Mouse (Mus musculus) retina, postnatal 7 days (tissue): ENCODE data around the gene Slc35c1.
"Not testable (repeated sequence)": the region's sequence is repeated elsewhere in the genome, so short reads cannot be mapped to it uniquely, and the experiment has no call there.

Experiments used
- DNase-seq: peaks from one replicate; pipeline ENCODE4 v3.0.0-alpha.2; 2012; ENCODE audit warnings: low read depth, low spot score

The Slc35c1 gene

DNA sequence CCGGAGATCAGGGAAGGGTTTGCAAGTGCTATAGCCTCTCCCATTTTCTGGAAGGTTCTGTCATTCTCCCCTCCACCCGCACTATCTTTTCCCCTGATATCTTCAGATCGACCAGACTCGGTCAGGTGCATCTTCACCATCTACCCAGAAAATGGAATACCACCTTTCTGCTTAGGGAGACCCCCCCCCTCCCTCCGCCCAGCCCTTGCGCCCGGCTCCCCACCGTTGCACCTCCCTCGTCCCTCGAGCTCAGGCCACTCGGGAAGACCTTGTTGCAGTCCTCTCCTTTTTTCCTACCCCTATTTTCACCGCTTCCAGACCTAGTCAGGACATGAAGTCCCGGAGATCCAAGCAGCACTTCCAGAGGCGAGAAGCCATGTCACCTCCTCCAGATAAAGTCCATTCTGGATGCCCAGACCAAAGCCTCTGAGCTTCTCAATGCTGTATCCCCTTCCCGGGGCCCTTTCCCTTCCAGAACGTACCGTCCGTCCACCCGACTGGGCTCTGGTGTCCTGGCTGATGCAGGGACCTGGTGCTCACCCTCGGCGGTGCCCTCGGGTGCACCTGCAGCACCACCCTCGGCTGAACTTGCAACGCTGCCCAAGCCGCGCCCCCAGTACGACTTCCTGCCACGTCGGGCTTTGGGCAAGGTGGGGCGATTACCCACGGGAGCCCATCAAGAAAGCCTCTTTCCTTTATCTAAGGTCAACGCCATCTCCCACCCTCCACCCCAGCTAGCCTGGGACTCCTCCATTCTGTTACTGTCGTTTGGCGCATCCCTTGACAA lies at the start of gene Slc35c1:
Gene Slc35c1, minus strand, starts transcription at position 618 of the 787 bp plus-strand sequence.
- DNase-seq = no peak

DNA sequence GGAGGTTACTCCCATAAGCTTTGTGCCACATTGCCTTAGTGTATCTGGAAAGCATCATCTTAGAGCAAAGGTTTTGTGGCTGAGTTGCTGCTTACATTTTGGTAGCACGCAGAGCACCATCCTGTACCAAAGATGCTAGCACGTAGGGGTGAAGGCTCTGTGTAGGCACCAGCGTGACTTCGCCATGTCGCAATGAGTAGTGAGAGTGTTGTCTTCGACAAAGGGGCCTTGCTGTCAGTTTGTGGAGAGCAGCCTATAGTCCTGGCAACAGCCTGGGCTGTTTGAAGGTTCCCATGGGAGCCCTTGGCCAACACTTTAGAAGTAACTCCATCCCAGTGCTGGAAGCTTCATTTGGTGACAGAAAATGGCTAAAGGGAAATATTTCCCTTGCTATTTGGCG lies 45.0 kb upstream of the Slc35c1 start:
- DNase-seq = no peak

DNA sequence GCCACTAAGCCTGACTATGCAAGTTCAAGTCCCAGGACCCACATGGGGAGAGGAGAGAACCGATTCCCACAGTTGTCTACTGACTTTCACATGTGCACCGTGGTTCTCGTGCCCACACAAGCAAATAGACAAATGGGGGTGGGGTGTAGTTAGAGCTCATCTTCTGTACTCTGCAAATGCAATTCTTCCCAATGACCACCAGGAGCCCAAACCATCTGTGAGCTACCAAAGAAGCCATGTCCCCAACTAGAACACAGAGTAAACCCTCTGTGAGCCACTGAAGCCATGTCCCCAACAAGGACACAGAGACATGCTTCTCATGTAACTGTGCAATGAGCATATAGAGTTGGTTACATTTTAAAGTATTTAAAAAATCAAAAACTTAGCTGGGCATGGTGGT lies 43.1 kb upstream of the Slc35c1 start:
- DNase-seq = no peak

DNA sequence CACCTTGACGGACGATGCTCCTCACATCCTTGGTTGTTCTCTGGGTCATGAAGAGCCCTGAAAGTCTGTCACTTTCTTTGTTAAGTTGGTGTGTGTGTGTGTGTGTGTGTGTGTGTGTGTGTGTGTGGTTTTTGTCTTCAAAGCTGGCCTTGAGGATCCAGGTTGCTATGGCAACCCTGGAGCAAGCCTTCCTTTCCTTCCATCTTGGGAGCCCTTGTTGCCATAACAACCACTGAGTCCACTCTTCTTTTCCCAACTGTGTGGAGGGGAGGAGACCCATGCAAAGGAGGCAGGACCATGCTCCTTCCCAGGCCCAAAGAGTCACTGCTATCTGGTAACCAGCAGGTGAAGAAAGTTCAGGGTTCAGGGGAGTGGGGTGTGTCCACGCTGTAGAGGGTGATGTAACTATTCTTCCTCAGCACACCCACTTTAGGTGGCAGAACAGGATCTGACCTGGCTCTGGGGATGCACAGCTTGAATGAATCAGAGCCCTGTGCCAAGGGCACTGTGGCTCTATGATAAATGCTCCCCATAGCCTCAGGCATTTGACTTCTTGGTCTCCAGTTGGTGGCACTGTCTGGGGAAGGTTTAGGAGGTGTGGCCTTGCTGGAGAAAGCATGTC lies 39.5 kb upstream of the Slc35c1 start:
- DNase-seq = no peak

GRCm38 (mm10) chr2:92497112-92497511 lies 36.8 kb upstream of the Slc35c1 start:
- DNase-seq = no peak

- no peak for DNase-seq
Measured at GRCm38 (mm10) chr2:92496681-92497080, 36.3 kb upstream of the Slc35c1 start.

DNA sequence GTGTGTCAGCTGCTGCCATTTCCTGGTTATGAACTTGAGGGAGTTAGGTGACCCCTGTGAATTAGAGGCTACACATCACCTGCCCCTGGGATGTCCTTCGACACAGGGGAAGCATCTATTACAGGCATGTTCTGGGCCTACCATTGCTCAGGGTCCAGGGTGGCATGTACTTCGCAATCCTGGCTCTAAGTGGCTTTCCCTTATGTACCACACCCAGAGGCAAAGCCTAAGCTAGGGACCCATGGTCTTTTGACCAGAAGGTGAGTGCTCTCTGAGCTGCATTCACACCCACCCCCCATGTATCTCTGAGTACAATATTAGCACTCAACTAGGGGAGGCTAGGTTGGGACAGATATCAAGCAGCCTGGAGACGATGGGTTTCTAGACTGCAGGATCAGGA lies 34.6 kb upstream of the Slc35c1 start:
- no peak for DNase-seq

- no peak for DNase-seq
Measured at GRCm38 (mm10) chr2:92494423-92494822, 34.1 kb upstream of the Slc35c1 start.

GRCm38 (mm10) chr2:92493656-92494390 lies 33.5 kb upstream of the Slc35c1 start:
- no peak for DNase-seq

GRCm38 (mm10) chr2:92491950-92492501 lies 31.7 kb upstream of the Slc35c1 start:
- no peak for DNase-seq

- DNase-seq = no peak
Measured at GRCm38 (mm10) chr2:92490541-92490940, 30.2 kb upstream of the Slc35c1 start.

GRCm38 (mm10) chr2:92487791-92488190 lies 27.5 kb upstream of the Slc35c1 start:
- no peak for DNase-seq

GRCm38 (mm10) chr2:92486911-92487310 lies 26.6 kb upstream of the Slc35c1 start:
- no peak for DNase-seq

DNA sequence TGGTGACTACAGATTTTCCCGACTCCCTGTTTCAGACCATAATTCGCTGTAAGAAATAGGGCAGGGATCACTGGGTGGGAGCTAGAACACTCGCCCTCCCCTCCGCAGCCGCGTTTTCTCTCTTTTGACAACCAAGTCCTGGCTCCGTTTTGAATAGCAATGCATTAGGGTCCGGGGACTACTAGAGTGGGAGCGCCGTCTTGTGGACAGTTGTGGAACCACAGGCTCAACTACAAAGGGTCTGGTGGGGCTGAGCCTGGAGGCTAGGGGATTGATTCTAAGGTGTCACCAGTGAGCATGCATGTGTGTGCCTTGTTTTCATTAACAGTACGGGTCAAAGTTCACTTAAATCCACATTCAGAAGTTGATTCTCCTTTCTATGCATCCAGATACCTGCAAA lies 26.1 kb upstream of the Slc35c1 start:
- peak; percentile 64 for DNase-seq

DNA sequence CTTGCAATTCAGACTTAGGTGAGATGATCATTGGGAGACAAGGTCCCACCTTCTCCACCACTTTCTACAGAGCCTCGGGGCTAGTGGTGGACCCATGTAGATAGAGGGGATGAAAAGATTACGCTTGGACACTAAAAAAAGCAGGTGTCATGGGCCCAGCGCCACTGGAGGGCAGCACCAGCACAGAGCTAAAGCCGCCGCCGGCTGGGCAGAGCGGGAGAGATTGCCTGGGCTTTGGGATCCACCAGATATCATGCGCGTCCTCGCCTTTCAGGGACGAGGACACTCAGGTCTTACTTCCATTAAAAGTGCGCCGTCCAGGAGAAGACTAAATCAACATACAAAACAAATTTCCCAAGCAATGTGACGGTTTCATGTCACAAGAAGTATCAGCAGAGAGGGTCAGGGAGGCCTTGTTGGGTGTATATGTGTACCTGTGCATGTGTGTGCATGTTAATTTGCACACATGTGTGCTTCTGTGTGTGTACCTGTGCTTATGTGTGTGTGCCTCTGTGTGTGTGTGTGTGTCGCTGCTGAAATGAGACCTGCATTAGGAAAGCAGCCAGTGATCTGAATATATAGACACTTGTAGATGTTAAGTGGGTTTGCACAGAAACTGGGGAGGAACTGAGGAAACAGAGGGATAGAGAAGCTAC lies 25.4 kb upstream of the Slc35c1 start:
- DNase-seq = peak; percentile 59

DNA sequence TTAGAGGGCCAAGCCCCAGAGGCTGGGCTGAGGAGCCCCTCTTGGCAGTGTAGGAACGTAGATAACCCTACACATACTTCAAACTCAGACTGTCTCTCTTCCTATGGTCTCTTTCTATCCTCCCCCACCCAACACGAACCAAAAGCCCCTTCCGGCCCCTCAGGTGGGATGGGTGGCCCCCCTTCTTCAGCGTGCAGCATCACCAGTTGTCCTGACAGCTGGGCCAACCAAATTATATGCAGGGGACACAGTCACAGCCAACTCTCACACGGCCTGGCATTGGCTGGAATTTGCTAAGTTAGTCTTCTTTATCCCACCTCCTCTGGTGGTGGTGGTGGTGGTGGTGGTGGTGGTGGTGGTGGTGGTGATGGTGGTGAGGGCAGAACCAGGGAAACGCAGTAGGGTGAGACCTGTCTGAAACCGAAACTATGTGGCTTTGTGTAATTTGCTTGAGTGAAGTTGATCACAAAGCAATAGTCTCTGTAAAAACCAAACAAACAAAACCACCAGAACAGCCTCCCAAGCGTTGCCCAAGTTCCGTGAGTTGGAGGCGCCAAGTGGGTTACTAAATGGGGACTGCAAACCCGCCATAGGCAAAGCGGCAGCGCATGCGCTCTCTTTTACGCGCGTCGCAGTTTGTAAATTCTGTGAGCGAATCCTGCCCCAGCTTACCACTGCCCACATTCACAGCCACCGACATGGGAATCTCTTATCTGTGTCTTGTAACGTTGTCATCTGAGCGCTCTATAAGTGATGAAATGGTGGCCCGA lies 24.1 kb upstream of the Slc35c1 start:
- no peak for DNase-seq

DNA sequence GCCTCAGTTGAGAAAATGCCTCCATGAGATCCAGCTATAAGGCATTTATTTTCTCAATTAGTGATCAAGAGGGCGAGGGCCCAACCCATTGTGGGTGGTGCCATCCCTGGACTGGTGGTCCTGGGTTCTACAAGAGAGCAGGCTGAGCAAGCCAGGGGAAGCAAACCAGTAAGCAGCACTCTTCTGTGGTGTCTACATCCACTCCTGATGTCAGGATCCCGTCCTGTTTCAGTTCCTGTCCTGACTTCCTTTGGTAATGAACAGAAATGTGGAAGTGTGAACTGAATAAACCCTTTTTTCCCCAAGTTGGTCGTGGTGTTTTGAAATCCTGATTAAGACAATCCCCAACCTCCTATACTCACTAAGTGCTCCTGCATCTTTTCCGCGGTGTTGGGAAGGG lies 23.2 kb upstream of the Slc35c1 start:
- no peak for DNase-seq

DNA sequence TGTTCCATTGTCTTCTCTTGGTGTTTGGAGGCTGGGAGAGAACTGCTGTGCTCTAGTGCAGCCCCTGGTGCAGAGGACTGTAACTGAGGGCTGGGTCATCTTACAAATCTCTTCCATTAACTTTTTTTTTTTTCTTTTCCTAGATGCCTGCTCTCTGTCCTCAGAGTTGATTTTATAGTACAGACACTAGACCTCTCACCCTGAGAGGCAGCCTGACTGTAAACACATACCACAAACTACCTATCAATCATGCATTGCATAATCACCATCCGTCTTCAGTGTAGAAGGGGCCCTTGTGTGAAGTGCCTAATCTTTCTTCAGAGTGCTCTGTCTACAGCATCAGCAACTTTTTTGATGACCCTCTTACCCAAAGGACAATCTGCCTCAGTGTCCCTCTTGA lies 22.2 kb upstream of the Slc35c1 start:
- DNase-seq = no peak

GRCm38 (mm10) chr2:92478313-92478688 lies 18.0 kb upstream of the Slc35c1 start:
- no peak for DNase-seq

GRCm38 (mm10) chr2:92477672-92478312 lies 17.5 kb upstream of the Slc35c1 start:
- DNase-seq = no peak

DNA sequence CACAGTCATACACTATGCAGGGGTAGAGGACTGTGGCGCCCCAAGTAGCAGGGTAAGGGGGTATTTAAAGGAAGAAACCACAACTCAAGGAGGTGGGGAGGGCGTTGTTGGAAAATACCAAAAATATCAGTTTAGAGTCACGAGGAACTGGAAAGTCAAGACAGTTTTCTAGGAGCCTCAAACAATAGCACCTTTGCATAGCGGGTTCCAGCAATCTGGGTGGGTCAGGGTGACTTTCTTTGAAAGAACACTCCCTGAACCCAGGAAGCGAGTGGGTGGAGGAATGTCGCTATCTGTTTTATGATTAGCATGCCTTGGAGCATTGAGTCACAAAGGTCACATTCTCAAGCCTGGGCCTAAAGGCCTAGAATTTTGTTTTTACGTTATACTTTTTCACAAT lies 16.2 kb upstream of the Slc35c1 start:
- not testable (repeated sequence) for DNase-seq
